Mouse (Mus musculus) liver (tissue): ENCODE data around the gene Plcb4.
"Not testable (repeated sequence)": the region's sequence is repeated elsewhere in the genome, so short reads cannot be mapped to it uniquely, and the experiment has no call there.

ENCODE experiments used
- DNase-seq: peaks from one replicate; pipeline ENCODE4 v3.0.0-alpha.2; 2020; ENCODE audit warnings: mixed read lengths

Gene Plcb4

GRCm38 (mm10) chr2:135862489-135863390 is 203.9 kb downstream of the Plcb4 start:
- no peak for DNase-seq

- DNase-seq, result no peak
Measured at GRCm38 (mm10) chr2:135863391-135864076, 204.7 kb downstream of the Plcb4 start.

GRCm38 (mm10) chr2:135866421-135866820 is 207.6 kb downstream of the Plcb4 start:
- no peak for DNase-seq

GRCm38 (mm10) chr2:135866838-135867237 is 208.0 kb downstream of the Plcb4 start:
- no peak for DNase-seq

GRCm38 (mm10) chr2:135869637-135870036 is 210.8 kb downstream of the Plcb4 start:
- DNase-seq, result no peak

GRCm38 (mm10) chr2:135873146-135873545 is 214.3 kb downstream of the Plcb4 start:
- DNase-seq, result no peak

GRCm38 (mm10) chr2:135873761-135874160 is 214.9 kb downstream of the Plcb4 start:
- no peak for DNase-seq

- no peak for DNase-seq
Measured at GRCm38 (mm10) chr2:135875549-135875948, 216.7 kb downstream of the Plcb4 start.

GRCm38 (mm10) chr2:135879356-135879755 is 220.5 kb downstream of the Plcb4 start:
- DNase-seq, result no peak

GRCm38 (mm10) chr2:135880269-135880760 is 221.5 kb downstream of the Plcb4 start:
- no peak for DNase-seq

- DNase-seq, result no peak
Measured at GRCm38 (mm10) chr2:135883359-135883758, 224.5 kb downstream of the Plcb4 start.

- DNase-seq, result no peak
Measured at GRCm38 (mm10) chr2:135884534-135885180, 225.8 kb downstream of the Plcb4 start.

GRCm38 (mm10) chr2:135885607-135886006 is 226.8 kb downstream of the Plcb4 start:
- no peak for DNase-seq

- DNase-seq, result no peak
Measured at GRCm38 (mm10) chr2:135886081-135886679, 227.4 kb downstream of the Plcb4 start.

GRCm38 (mm10) chr2:135887805-135888204 is 229.0 kb downstream of the Plcb4 start:
- DNase-seq, result no peak

- no peak for DNase-seq
Measured at GRCm38 (mm10) chr2:135888206-135888605, 229.4 kb downstream of the Plcb4 start.

GRCm38 (mm10) chr2:135888767-135889166 is 230.0 kb downstream of the Plcb4 start:
- DNase-seq, result no peak

GRCm38 (mm10) chr2:135890083-135890482 is 231.3 kb downstream of the Plcb4 start:
- no peak for DNase-seq

- no peak for DNase-seq
Measured at GRCm38 (mm10) chr2:135891097-135891496, 232.3 kb downstream of the Plcb4 start.

GRCm38 (mm10) chr2:135891686-135892085 is 232.9 kb downstream of the Plcb4 start:
- no peak for DNase-seq

GRCm38 (mm10) chr2:135894582-135894981 is 235.8 kb downstream of the Plcb4 start:
- DNase-seq, result no peak

- no peak for DNase-seq
Measured at GRCm38 (mm10) chr2:135898025-135898424, 239.2 kb downstream of the Plcb4 start.

- DNase-seq, result not testable (repeated sequence)
Measured at GRCm38 (mm10) chr2:135899931-135900330, 241.1 kb downstream of the Plcb4 start.
